Mouse (Mus musculus) spleen, adult 2 months (tissue): ENCODE data around the gene Golga2.

Source experiments
- CTCF ChIP-seq: fragments of 200-500 bp; IDR thresholded peaks from 2 replicates; pipeline ENCODE4 v1.5.1; 2011; ENCODE audit warnings: mild to moderate bottlenecking, inconsistent platforms; ENCODE audit not compliant: insufficient read depth, insufficient read length, insufficient replicate concordance; ENCODE audit errors: extremely low read depth
- POLR2A ChIP-seq: fragments of 200-500 bp; IDR thresholded peaks from 2 replicates; pipeline ENCODE4 v1.6.1; 2011; ENCODE audit warnings: low read depth, low read length, inconsistent platforms

DNA sequence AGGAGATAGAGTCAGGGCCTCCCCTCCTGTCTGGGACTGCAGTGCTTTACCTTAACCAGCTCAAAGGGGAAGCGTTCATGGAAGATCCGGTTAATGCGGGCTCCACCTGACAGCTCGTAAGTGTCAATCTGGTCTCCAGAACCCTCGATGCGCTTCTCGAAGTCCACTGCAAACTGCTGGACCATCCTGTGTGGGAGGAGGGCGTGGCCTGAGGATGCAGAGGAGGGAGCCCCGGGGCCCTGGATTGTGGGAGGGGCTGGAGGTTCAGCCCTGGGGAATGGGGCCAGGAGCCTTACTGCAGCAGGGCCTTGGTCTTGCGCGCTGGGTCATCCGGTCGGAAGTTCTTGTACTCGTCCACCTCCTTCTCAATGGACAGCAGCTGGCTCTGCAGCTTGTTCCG lies 48.7 kb downstream of the Golga2 start:
- TF ChIP-seq CTCF (no peak), POLR2A (no peak)
